Mouse (Mus musculus): ENCODE measurements around the gene Gkn3. TPM values are rescaled to one million over a fixed set of nuclear protein-coding genes. Genes with fewer than 3 reads are reported as not detected.

Gkn3 gene
- polyA plus RNA-seq (2012; rRNA removed): 0.30 TPM in 1 of 2 replicates, not detected in the other

DNA sequence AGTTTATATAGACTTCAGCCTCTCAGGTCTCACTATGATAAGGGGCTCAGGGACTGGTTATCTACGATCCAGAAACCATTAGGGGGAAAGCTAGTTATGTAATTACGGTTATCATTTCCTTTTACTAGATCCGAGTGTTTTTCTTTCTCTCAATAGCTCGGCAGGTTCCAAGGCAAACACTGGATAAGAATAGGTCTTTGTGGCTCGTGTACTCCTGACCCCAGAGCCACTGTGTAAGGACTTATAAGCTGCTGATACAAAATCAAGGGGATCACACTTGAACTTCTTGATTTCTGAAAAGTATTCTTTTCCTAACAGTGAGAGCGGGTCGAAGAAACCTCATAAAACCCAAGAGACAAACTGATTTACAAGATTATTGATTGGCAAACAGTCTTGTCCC, at the start of gene Gkn3:
Gene Gkn3, minus strand, starts transcription at position 59 of the 400 bp plus-strand sequence.

DNA sequence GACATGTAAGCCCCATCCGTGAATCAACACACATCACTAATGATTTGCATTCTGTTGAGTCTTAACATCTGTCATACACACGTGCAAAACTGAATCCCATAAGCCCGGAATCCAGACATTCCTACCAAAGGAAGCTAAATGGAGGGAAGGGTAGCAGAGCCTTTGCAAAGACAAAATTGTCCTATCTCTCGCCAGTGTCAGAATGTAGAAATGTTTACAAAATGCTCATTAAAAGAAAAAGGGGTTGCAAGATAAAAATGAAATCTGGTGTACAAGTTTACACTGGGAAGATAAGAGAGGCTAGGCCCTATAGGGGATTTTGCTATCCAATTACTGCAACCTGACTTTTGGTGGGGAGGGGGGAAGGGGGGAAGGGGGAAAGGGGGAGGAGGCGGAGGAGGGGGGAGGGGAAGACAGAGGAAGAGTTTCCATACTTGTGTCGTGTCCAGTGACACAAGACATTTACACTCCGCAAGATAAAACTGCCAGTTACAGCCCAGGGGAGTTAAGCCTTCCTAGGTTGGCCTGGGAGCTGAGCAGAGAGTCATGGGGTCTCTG, 39.8 kb upstream of the Gkn3 start, which contains the start of gene Bmp10:
Gene Bmp10, plus strand, starts transcription at position 508 of the 558 bp plus-strand sequence.

DNA sequence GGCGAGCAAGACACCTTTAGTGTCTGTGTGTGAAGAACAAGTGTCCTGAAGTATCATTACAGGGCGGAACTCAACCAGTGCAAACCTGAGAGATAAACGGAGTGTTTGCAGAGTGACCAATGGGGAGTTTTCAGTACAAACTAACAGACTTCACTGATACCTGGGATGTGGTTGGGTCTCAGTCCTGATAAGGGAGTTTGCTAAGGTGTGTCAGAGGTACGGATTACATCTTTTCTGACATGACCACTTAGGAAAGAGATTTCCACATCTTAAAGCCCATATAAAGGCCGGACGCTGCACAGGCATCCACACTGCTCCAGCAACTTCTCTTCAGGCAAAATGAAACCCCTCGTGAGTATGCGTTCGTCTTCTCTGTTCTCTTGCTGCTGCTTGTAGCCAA, 15.7 kb downstream of the Gkn3 start, which contains the start of gene Gkn2:
Gene Gkn2, plus strand, starts transcription at position 301 of the 400 bp plus-strand sequence.

DNA sequence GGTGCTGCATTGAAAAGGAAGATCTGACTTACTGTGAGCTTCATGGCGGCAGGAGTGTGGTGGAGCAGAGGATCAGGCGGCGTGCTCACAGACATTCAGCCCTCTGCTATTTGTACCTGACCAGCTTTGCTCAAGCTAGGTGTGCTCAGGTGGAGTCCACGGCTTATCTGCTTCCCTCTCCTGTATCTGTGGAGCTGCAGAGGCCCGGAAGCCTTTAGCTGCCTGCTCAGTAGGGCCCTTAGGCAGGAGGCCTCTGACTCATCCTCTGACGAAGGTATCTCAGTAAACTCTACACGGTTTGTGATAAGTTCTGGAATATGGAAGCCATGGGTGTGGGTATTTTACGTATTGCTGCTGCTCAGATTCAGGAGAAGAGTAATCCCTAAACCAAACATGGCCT, 37.9 kb downstream of the Gkn3 start, which contains the start of gene Gkn1:
Gene Gkn1, minus strand, starts transcription at position 114 of the 400 bp plus-strand sequence.

DNA sequence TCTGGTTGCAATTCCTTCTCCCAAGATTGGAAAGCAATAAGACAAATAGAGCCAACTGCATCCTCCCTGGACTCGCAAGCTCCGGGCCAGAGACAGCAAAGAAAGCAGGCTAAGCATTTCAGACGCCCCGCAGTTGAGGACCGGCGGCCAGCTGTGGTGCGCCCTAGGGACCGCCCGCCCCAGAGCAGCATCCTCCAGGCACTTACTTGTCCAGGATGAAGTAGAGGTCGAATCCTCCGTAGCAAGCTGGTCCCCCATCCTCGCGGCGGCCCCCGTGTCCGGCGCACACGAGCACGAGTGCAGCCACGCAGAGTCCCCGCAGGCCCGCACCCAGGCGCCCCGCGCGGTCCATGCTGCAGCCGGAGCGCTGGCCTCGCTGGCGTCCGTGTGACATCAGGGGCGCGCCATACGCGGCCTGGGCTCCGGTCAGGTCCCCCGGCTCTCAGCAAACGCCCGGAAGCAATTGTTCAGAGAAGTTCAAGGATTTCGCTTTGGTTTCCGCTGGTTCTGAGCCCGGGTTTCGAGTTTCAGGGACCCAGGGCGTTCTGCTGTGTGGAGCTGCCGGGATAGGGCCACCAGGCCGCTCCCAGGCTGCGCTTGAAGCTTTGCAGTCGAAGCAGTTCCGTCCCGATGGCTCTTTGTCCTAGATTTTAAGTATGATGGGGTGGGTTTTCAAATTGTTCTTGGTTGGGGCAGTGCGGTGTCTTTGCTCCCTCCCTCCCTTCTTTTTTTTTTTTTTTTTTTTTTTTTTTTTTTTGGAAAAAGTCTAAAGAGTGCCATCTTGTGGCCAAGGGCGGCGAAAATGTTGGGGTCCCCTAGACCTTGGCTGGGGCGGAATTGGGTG, 53.4 kb downstream of the Gkn3 start, which contains the start of gene Antxr1:
Gene Antxr1, minus strand, starts transcription at position 731 of the 844 bp plus-strand sequence.

Other genes starting within 250 kb of the Gkn3 start
- gene Antxr1, start 53.1 kb downstream of the Gkn3 start, polyA plus RNA-seq (2012; rRNA removed): 10.1 and 20.2 TPM in 2 replicates
- gene Gkn1, start 38.0 kb downstream of the Gkn3 start, polyA plus RNA-seq (2012; rRNA removed): not detected in 2 replicates
- gene Gkn2, start 15.6 kb downstream of the Gkn3 start, polyA plus RNA-seq (2012; rRNA removed): not detected in 2 replicates
- 0.74 and 1.2 TPM in 2 replicates for gene Bmp10, start 40.1 kb upstream of the Gkn3 start, polyA plus RNA-seq (2012; rRNA removed)
- 1.3 and 1.8 TPM in 2 replicates for gene Arhgap25, start 144.3 kb upstream of the Gkn3 start, polyA plus RNA-seq (2012; rRNA removed)
- gene Prokr1, start 201.8 kb upstream of the Gkn3 start, polyA plus RNA-seq (2012; rRNA removed): 2.5 and 2.6 TPM in 2 replicates